Mouse (Mus musculus): ENCODE data around the gene Ribc2.

GRCm38 (mm10) chr15:85180368-85180767 lies 48.5 kb downstream of the Ribc2 start:
- TF ChIP-seq POLR2A (IDR thresholded peaks at IDR 0.05; ENCODE audit: low read depth, low read length) (no peak), CTCF (IDR thresholded peaks at IDR 0.05; ENCODE audit: borderline replicate concordance, insufficient read depth, low read length) (no peak)

Measured in embryonic fibroblast, embryonic 13.5 days (primary cell).